ENCODE assay signal across 24 mouse cellular contexts in genomic region chr5:102399006-102399405, GRCm38 (mm10).
DNase-seq lines count a peak whose midpoint lies in the region; ATAC-seq lines count a peak whose summit lies in the region.
"Had no signal": no experiment of that assay in that cellular context is flagged by ENCODE, and none has a peak within 500 bp of the region (broad histone marks: within the 10 kb centered on the region; RNA-seq: fewer than 3 reads in every experiment).

No protein-coding gene starts in this region.

- 64% methylated on average over 4 of the region's 4 CpGs for WGBS in stomach, embryonic 15.5 days
- 91% methylated on average over 4 of the region's 4 CpGs for WGBS in forebrain, embryonic 10.5 days

- H3K9ac ChIP-seq in stomach, embryonic 15.5 days: no peak overlapping the region
- H3K9ac ChIP-seq: embryonic facial prominence, embryonic 13.5 days; forebrain, embryonic 12.5 days; forebrain, embryonic 15.5 days; heart, embryonic 13.5 days; hindbrain, embryonic 14.5 days had no signal

- H3K27ac ChIP-seq in stomach, embryonic 15.5 days: 0 out of 2 replicates have a peak overlapping the region, but pooled peaks have one; percentile 3
- no peak overlapping the region for H3K27ac ChIP-seq in forebrain, embryonic 10.5 days
- H3K27ac ChIP-seq: embryonic facial prominence, embryonic 13.5 days; forebrain, embryonic 12.5 days; forebrain, embryonic 15.5 days; heart, adult 2 months; heart, embryonic 10.5 days; heart, embryonic 13.5 days; hindbrain, embryonic 14.5 days; hindbrain, postnatal 0 days had no signal

- no peak for ATAC-seq in stomach, embryonic 15.5 days (ENCODE audit: insufficient read depth, low FRiP score, low read depth)
- no peak for ATAC-seq in monocyte, adult 5-6 weeks (replicated peaks; ENCODE audit: insufficient number of reproducible peaks, low FRiP score, low TSS enrichment, poor library complexity, severe bottlenecking)
- ATAC-seq: CD4-positive, CD25-positive, alpha-beta regulatory T cell, adult 4 months; forebrain, embryonic 15.5 days; hindbrain, postnatal 0 days had no signal

- no peaks in the 10 kb centered on the region for H3K27me3 ChIP-seq in stomach, embryonic 15.5 days (replicated peaks)
- no peaks in the 10 kb centered on the region for H3K27me3 ChIP-seq in forebrain, embryonic 10.5 days (ENCODE audit: poor library complexity, severe bottlenecking)
- H3K27me3 ChIP-seq: embryonic facial prominence, embryonic 13.5 days; forebrain, embryonic 12.5 days; forebrain, embryonic 15.5 days; heart, embryonic 13.5 days had no signal

- H3K4me1 ChIP-seq in stomach, embryonic 15.5 days: 0 out of 2 replicates have a peak, but pooled peaks cover 2% of the 10 kb centered on the region
- H3K4me1 ChIP-seq in forebrain, embryonic 10.5 days: no peaks in the 10 kb centered on the region; the same call in 1 of the 2 replicates
- H3K4me1 ChIP-seq: forebrain, embryonic 12.5 days; forebrain, embryonic 15.5 days; heart, embryonic 10.5 days; heart, embryonic 13.5 days had no signal

- H3K36me3 ChIP-seq in stomach, embryonic 15.5 days: no peaks in the 10 kb centered on the region
- H3K36me3 ChIP-seq in forebrain, embryonic 10.5 days (replicated peaks): no peaks in the 10 kb centered on the region
- H3K36me3 ChIP-seq: embryonic facial prominence, embryonic 13.5 days; forebrain, embryonic 12.5 days; forebrain, embryonic 15.5 days; heart, embryonic 10.5 days; heart, embryonic 13.5 days had no signal

- H3K9me3 ChIP-seq in stomach, embryonic 15.5 days: no peaks in the 10 kb centered on the region
- H3K9me3 ChIP-seq in forebrain, embryonic 10.5 days: no peaks in the 10 kb centered on the region
- H3K9me3 ChIP-seq: embryonic facial prominence, embryonic 13.5 days; forebrain, embryonic 12.5 days; forebrain, embryonic 15.5 days; heart, embryonic 10.5 days; heart, embryonic 13.5 days had no signal

- DNase-seq in urinary bladder, postnatal 14 days (ENCODE audit: low spot score): peak; percentile 56
- DNase-seq in urinary bladder, postnatal 10 days (ENCODE audit: low spot score): no peak
- peak; percentile 40 for DNase-seq in urinary bladder, postnatal 25 days (ENCODE audit: low spot score)
- no peak for DNase-seq in forebrain, embryonic 10.5 days (ENCODE audit: extremely low spot score, low spot score)
- DNase-seq: adrenal gland, adult 2 months; adrenal gland, postnatal 14 days; cerebellum, adult 11 months; cerebellum, adult 2 months; cerebellum, adult 9-11 months; cerebellum, postnatal 25 days; gastrocnemius, postnatal 25 days; heart, adult 2 months; heart, postnatal 14 days; heart, postnatal 4 days had no signal

- H3K4me2 ChIP-seq in stomach, embryonic 15.5 days: no peak overlapping the region
- H3K4me2 ChIP-seq: embryonic facial prominence, embryonic 13.5 days; forebrain, embryonic 12.5 days; forebrain, embryonic 15.5 days; heart, embryonic 13.5 days; hindbrain, embryonic 14.5 days had no signal

- H3K4me3 ChIP-seq in stomach, embryonic 15.5 days (replicated peaks): no peak overlapping the region
- H3K4me3 ChIP-seq in forebrain, embryonic 10.5 days: no peak overlapping the region
- H3K4me3 ChIP-seq: embryonic facial prominence, embryonic 13.5 days; forebrain, embryonic 12.5 days; forebrain, embryonic 15.5 days; heart, adult 2 months; heart, embryonic 10.5 days; heart, embryonic 13.5 days had no signal

Comparison
In these comparisons a context has a peak if more than half of its experiments do, and no peak if none do; other contexts are left out.
1. DNase-seq: peak in urinary bladder, postnatal 14 days (single experiment) and urinary bladder, postnatal 25 days (single experiment); none in urinary bladder, postnatal 10 days (single experiment) and forebrain, embryonic 10.5 days (single experiment).